Mouse (Mus musculus): Measurements from ENCODE around the gene Inka2.

Gene Inka2

GRCm38 (mm10) chr3:105704031-105705008 lies at the start of gene Inka2:
TSS of gene Inka2 (plus strand) at chr3:105704599.
- DNase-seq = peak; percentile 89

- DNase-seq = no peak
These were observed 49.3 kb upstream of the Inka2 start for GRCm38 (mm10) chr3:105655031-105655585.

- no peak for DNase-seq
These were observed 43.9 kb upstream of the Inka2 start for GRCm38 (mm10) chr3:105660530-105660929.

- no peak for DNase-seq
These were observed 41.4 kb upstream of the Inka2 start for GRCm38 (mm10) chr3:105663043-105663442.

DNA sequence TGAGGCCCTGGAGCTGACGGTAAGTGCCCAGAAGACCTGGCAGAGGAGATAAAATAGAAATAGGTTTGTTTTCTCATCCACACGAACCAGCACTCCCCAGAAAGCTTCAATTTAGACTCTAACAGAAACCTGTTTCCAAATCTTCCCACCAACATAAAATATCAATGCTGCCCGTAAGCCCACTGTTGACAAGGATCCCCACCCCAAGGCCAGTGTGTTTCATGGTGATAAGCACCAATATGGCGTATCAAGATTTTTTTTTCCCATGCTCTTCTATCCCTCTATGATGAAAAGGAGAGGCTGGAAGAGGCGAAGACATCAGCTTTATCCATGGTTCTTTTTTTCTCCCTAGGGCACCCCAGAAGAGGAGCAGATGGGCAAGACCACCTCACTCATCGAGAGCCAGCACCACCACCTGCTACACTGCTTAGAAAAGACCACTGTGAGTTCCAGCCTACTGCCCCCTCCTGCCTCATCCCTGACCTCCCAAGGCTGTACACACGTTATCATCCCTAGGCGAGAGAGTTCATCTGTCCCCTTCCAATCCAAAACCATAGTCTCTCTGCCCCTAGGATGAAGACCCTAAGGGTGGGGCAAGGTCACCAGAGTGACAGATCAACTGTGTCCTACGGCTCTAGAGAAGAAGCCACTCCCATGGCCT lies 39.2 kb upstream of the Inka2 start:
- no peak for DNase-seq

DNA sequence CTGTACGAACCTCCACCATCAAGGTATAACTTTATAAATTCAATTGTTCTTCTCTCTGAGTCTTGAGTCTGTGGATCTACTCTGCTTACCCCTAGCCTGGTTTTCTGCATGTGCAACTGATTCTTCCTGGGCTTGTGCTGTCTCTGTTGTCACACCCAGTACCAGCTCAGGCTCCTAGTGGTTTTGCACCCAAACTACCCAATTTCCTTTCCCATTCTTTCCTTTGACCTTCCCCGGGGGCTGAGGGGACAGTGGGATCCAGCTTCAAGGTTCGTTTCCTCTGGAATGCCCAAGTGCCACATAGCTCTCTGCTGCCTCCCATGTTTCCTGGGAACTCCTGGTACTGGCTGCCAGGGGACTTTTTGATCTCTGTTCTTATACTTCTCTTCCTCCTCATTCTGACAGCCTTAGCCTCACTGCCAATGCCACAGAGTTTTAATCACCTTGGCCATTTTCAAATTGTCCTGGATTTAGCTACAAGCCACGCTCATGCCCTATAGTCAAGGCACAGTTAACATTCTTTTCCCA lies 37.3 kb upstream of the Inka2 start:
- DNase-seq = no peak

DNA sequence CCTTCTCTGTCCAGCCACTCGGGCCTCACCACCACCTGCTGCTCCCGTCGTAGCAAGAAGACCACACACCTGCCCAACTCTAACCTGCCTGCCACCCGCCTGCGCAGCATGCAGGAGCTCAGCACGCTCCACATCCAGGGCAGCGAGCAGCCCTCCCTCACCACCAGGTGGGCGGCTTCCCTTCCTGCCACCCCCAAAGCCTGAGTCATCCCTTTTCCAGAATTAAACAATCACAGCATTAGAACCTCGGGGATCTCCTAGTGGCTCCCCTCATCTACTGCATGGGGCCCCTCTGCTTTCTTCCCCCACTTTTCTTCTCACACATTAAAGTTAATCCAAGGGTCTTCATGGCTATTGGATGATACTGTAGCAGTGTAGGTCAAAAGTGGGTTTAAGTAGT lies 36.2 kb upstream of the Inka2 start:
- no peak for DNase-seq

- no peak for DNase-seq
These were observed 34.6 kb upstream of the Inka2 start for GRCm38 (mm10) chr3:105669776-105670175.

- no peak for DNase-seq
These were observed 33.6 kb upstream of the Inka2 start for GRCm38 (mm10) chr3:105670801-105671200.

DNA sequence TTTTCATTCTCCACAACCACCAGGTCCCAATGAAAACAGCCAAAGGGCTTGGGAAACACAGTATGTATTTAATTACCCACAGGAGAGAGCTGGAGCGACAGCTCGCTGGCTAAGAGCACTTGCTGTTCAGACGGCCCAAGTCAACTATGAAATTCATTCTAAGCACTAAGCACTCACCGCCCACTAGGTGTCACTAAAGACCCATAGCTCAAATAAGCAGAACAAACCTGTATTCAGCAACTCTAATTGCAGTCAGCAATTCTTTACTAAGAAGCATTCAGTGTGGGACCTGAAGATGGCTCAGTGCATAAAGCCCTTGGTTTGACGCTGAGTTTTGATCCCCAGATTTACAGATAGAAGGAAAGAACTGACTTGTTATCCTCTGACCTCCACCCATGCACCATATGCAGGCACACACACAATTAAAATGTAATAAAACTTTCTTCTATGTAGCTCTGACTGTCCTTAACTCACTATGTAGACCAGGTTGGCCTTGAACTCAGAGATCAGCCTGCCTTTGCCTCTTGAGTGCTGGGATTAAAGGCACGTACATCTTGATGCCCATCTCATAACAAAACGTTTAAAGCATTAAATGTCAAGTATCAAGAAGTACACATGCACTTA lies 29.7 kb upstream of the Inka2 start:
- DNase-seq = peak; percentile 44

DNA sequence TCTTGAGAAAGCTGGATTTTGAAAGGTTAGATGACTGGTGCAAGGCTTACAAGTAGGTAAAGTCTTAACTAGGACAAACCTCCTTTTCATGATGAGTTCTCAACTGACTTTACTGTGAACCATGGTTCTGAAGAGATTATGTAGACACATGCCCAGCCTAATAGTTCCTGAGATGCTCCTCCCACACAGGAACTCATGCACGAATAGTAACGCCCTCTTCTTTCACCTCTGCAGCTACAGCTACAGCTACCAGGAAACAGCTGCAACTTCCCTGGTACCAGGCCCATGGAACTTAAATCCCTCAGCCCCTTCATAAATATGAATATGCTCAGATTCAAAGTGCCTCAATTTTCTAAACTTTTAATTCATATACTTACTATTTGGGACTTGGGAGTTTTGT lies 28.5 kb upstream of the Inka2 start:
- DNase-seq = no peak

GRCm38 (mm10) chr3:105680346-105680745 lies 24.1 kb upstream of the Inka2 start:
- no peak for DNase-seq

GRCm38 (mm10) chr3:105686394-105687323 lies 17.7 kb upstream of the Inka2 start:
- DNase-seq = no peak

DNA sequence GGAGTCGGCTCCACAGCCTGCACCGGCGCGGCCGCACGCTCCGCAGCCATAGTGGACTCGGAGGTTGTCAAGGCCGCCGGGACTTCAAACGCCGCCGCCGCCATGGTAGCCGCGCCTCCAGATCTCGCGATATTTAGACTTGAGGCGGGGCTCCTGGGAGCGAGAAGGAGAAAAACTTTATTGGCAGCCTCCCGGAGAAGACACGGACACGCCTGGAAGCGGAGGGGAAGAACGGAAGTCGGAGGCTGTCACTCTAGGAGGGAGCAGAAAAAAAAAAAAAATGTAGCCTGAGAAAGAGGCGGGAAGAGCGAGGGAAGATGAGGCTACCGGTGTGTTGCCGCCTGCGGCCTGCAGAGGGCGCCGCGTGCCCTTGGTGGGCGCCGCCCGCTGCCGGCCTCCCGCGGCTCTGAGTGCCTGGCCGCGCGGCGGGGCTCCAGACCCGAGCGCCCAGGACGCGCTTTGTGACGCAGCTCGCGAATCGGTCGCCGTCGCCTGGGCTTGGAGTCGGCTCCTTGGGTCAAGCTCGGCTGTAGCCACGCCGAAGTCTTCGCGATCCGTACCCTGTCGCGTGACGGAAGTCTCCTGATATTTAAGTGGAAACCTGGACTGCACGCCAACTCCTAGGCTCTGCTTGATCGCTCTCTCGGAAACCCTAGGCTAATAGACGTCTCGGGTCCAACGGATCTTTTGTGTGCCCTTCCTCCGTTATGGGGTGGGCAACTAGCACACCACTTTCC lies 16.9 kb upstream of the Inka2 start, which contains the start of gene Ddx20:
TSS of gene Ddx20 (minus strand) at position 251 of the 737 bp plus-strand sequence.
- DNase-seq = peak; percentile 96

- DNase-seq = no peak
These were observed 15.9 kb upstream of the Inka2 start for GRCm38 (mm10) chr3:105688536-105688935.

GRCm38 (mm10) chr3:105693327-105694080 lies 10.9 kb upstream of the Inka2 start:
- DNase-seq = no peak

- no peak for DNase-seq
These were observed 8.7 kb upstream of the Inka2 start for GRCm38 (mm10) chr3:105695476-105696386.

DNA sequence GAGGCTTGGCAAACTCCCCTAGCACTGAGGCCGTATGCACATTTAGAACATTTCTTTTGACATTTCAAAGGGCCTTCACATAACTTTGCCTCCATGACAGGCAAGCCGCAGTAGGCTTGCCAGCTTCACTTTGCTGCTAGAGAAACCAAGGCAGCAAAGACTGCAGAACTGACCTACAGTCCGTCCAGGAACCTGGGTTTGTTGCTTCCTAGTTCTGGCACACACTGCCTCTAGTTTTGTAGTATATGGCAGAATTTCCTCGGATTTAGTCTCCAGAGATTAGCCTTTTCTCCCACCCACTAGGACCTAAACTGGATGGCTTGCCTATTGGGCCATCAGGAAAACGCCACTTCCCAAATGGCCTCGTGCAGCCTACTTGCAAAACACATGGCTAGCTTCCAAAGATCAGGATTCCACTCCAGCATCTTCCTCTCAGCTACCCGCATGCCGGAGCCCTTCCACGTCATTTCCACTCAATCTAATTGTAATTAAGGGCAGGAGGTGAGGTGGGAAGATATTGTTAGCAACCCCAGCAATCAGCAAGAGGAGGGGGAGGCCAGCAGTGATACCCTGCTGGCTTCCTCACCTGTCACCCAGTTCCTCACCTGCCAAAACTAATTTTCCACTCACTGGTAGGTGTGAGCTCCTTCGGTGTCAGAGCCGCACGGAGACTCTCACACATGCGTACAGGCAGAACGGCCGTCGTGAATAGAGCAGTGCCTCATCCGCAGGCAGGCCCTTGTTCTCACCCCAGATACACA lies 7.8 kb upstream of the Inka2 start:
- no peak for DNase-seq

- DNase-seq = no peak
These were observed 7.3 kb upstream of the Inka2 start for GRCm38 (mm10) chr3:105697148-105697441.
